Mouse (Mus musculus): Measurements from ENCODE around the gene Olfr1289. TPM values are rescaled to one million over a fixed set of nuclear protein-coding genes. Genes with fewer than 3 reads are reported as not detected.

The Olfr1289 gene
- not detected for polyA plus RNA-seq (2017; shearing (Covaris generic))

DNA sequence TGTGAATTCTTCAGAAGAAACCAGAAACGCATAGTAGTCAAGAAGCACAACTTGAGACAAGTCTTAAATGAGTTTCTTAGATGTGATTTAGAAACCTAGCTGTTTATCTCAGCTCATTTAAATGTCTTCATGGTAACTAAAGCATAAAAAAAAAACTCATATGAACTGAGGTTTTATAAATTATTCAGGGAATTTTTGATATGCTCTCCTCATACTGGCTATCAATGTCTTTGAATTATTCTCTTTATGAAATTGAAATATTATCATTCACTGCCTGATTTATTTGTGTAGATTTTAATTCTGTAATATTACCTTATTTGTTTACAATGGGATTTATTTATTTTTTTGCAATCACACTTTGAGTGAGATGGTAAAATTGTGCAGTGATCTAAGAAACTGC lies at the start of gene Olfr1289:
TSS of gene Olfr1289 (plus strand) at position 301 of the 400 bp plus-strand sequence.

DNA sequence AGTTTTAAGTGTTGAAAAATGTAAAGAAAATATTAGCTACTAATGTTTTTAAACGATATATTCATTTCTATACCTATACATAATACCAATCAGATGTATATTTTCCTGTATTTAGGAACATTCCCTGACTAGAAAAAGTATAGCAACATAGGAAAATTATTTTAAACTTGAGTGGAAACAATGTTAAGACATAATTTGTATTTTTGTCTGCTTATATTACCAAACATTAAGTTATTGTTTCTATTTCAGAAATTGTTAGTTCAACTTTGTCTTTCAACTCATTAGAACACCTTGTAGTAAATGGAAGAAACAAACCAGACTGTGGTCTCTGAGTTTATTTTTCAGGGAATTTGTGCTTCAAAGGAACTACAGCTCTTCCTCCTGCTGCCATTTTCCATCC lies 31.8 kb upstream of the Olfr1289 start, which contains the start of gene Olfr1287:
TSS of gene Olfr1287 (plus strand) at position 301 of the 400 bp plus-strand sequence.

DNA sequence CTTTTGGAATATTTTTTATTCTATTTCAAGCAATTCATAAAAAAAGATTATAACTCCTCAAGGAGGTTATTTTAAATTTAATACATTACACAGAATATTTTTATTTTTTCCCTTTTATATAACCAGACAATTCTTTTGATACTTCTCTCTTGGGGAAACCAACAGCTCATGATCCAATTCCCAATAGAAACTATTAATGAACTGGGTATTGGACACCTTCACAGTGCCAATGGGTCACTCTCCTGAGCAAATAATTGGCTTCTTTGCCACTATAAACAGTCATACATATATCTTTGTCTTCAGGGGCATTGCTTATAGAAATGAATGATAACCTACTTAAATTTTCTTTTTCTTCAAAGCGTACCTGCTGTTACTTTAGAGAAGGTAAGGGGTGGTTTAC lies 6.8 kb upstream of the Olfr1289 start, which contains the start of gene Olfr1288:
TSS of gene Olfr1288 (plus strand) at position 301 of the 400 bp plus-strand sequence.

DNA sequence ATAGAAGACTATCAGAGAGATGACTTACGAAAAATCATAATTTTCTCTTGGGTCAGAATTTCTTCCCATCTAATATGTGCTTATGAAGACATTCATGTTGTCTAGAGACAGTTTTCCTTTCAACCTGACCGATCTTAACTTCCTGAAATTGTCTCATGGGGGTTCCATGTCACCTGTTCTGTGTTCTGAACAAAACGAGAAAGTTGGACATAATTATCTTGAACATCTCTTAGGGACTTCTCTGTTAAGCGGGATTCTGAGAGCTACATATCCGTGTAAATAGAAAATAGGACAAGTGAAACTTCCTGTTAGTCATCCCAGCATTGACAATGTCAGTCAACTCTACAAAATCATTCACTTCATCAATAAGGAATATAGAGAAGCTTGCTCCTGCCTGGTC lies 13.1 kb downstream of the Olfr1289 start, which contains the start of gene Olfr1290:
TSS of gene Olfr1290 (minus strand) at position 101 of the 400 bp plus-strand sequence.

DNA sequence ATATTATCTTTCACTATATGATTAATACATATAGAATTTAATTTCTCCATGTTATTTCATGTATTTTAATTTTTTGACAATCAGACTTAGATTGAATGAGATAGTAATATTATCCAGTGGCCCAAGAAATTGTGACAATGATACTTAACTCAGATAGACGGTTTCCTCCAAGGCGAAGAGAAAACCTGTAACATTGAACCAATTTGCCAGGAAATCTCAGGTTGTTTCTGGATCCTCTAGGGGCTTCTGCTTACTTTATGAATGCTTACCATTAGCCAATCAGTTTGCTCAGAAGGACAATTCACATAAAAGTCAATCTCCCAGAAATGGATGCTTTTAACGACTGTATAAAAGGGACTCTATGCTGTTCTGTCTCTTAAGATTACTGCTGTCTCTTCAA lies 16.3 kb downstream of the Olfr1289 start, which contains the start of gene Olfr1291-ps1:
TSS of gene Olfr1291-ps1 (plus strand) at position 301 of the 400 bp plus-strand sequence.

DNA sequence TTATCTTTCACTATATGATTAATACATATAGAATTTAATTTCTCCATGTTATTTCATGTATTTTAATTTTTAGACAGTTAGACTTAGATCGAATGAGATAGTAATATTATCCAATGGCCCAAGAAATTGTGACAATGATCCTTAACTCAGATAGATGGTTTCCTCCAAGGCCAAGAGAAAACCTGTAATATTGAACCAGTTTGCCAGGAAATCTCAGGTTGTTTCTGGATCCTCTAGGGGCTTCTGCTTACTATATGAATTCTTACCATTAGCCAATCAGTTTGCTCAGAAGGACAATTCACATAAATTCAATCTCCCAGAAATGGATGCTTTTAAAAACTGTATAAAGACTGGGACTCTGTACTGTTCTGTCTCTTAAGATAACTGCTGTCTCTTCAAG lies 44.3 kb downstream of the Olfr1289 start, which contains the start of gene Olfr1293-ps:
TSS of gene Olfr1293-ps (plus strand) at position 301 of the 400 bp plus-strand sequence.

Other genes with a start within 250 kb of the Olfr1289 start
- not detected for gene Olfr1275, start 245.5 kb upstream of the Olfr1289 start, polyA plus RNA-seq (2017; shearing (Covaris generic))
- not detected for gene Olfr1276, start 226.3 kb upstream of the Olfr1289 start, polyA plus RNA-seq (2017; shearing (Covaris generic))
- under 1 TPM in 1 of 2 experiments, not detected in 1; 0.04 TPM for gene Olfr1277, start 206.7 kb upstream of the Olfr1289 start, polyA plus RNA-seq (2017; shearing (Covaris generic))
- gene Olfr1278, start 190.7 kb upstream of the Olfr1289 start, polyA plus RNA-seq (2017; shearing (Covaris generic)): not detected
- not detected for gene Olfr1279, start 180.2 kb upstream of the Olfr1289 start, polyA plus RNA-seq (2017; shearing (Covaris generic))
- not detected for gene Olfr1280, start 166.8 kb upstream of the Olfr1289 start, polyA plus RNA-seq (2017; shearing (Covaris generic))
- not detected for gene Olfr1281, start 154.3 kb upstream of the Olfr1289 start, polyA plus RNA-seq (2017; shearing (Covaris generic))
- gene Olfr1282, start 144.7 kb upstream of the Olfr1289 start, polyA plus RNA-seq (2017; shearing (Covaris generic)): not detected
- gene Olfr1283, start 114.0 kb upstream of the Olfr1289 start, polyA plus RNA-seq (2017; shearing (Covaris generic)): not detected
- not detected for gene Olfr1284, start 105.3 kb upstream of the Olfr1289 start, polyA plus RNA-seq (2017; shearing (Covaris generic))
- gene Olfr1286, start 57.7 kb upstream of the Olfr1289 start, polyA plus RNA-seq (2017; shearing (Covaris generic)): not detected
- gene Olfr1287, start 31.7 kb upstream of the Olfr1289 start, polyA plus RNA-seq (2017; shearing (Covaris generic)): not detected
- gene Olfr1288, start 6.7 kb upstream of the Olfr1289 start, polyA plus RNA-seq (2017; shearing (Covaris generic)): not detected
- gene Olfr1290, start 13.0 kb downstream of the Olfr1289 start, polyA plus RNA-seq (2017; shearing (Covaris generic)): not detected
- under 1 TPM; 0.31 to 0.67 TPM for gene Olfr1291-ps1, start 16.4 kb downstream of the Olfr1289 start, polyA plus RNA-seq (2017; shearing (Covaris generic))
- under 1 TPM in 1 of 2 experiments, not detected in 1; 0.17 TPM for gene Olfr1293-ps, start 44.4 kb downstream of the Olfr1289 start, polyA plus RNA-seq (2017; shearing (Covaris generic))
- not detected for gene Olfr1294, start 59.5 kb downstream of the Olfr1289 start, polyA plus RNA-seq (2017; shearing (Covaris generic))
- not detected for gene Olfr1295, start 88.9 kb downstream of the Olfr1289 start, polyA plus RNA-seq (2017; shearing (Covaris generic))
- under 1 TPM in 1 of 2 experiments, not detected in 1; 0.22 TPM for gene Olfr1297, start 145.7 kb downstream of the Olfr1289 start, polyA plus RNA-seq (2017; shearing (Covaris generic))
- gene Olfr1298, start 168.4 kb downstream of the Olfr1289 start, polyA plus RNA-seq (2017; shearing (Covaris generic)): not detected
- gene Olfr1299, start 180.6 kb downstream of the Olfr1289 start, polyA plus RNA-seq (2017; shearing (Covaris generic)): not detected